Mouse (Mus musculus) brown adipose tissue, adult 24 weeks (tissue): ENCODE data around the gene Trpc1. TPM values are rescaled to one million over a fixed set of nuclear protein-coding genes. Genes with fewer than 3 reads are reported as not detected.

Source experiments
- H3K27ac ChIP-seq: fragments of 200-500 bp; replicated peaks from 2 replicates; pipeline ENCODE4 v1.5.1; 2012; ENCODE audit warnings: low read depth, mild to moderate bottlenecking, low read length
- H3K4me1 ChIP-seq: fragments of 200-500 bp; 2 replicates; pipeline ENCODE4 v1.6.1; 2012; ENCODE audit warnings: low read length, mixed read lengths; ENCODE audit not compliant: control insufficient read depth, insufficient read depth, insufficient read length
- H3K4me3 ChIP-seq: fragments of 200-500 bp; 2 replicates; pipeline ENCODE4 v1.5.1; 2012; ENCODE audit warnings: low read depth, mild to moderate bottlenecking, low read length, moderate library complexity; ENCODE audit not compliant: insufficient read depth
- polyA plus RNA-seq: library from polyadenylated mRNA; stranded (reverse); fragments of >200 nt; gene quantifications from 2 replicates; pipeline ENCODE4 v1.2.4, GENCODE M21; 2012; ENCODE audit not compliant: missing spikeins, insufficient read depth, insufficient read length

Gene Trpc1
- polyA plus RNA-seq, 1 experiment = 0.99 TPM

GRCm38 (mm10) chr9:95680691-95681090 is 69.5 kb downstream of the Trpc1 start:
- no peak overlapping the region for H3K27ac ChIP-seq
- H3K4me3 ChIP-seq = no peak overlapping the region
- no peaks in the 10 kb centered on the region for H3K4me1 ChIP-seq

- Histone ChIP-seq H3K27ac (no peak overlapping the region), H3K4me3 (no peak overlapping the region), H3K4me1 (no peaks in the 10 kb centered on the region; the same call in 1 of the 2 replicates)
Measured at GRCm38 (mm10) chr9:95679966-95680365, 70.2 kb downstream of the Trpc1 start.

- Histone ChIP-seq H3K27ac (no peak overlapping the region), H3K4me3 (no peak overlapping the region), H3K4me1 (no peaks in the 10 kb centered on the region; the same call in 1 of the 2 replicates)
Measured at GRCm38 (mm10) chr9:95676021-95676420, 74.2 kb downstream of the Trpc1 start.

- Histone ChIP-seq H3K4me3 (peak overlapping the region; percentile 41), H3K4me1 (no peaks in the 10 kb centered on the region; the same call in 1 of the 2 replicates), H3K27ac (0 out of 2 replicates have a peak overlapping the region, but pooled peaks have one; percentile 19)
Measured at GRCm38 (mm10) chr9:95675064-95675699, 75.0 kb downstream of the Trpc1 start.

- no peak overlapping the region for H3K27ac ChIP-seq
- no peak overlapping the region for H3K4me3 ChIP-seq
- H3K4me1 ChIP-seq = no peaks in the 10 kb centered on the region; the same call in 1 of the 2 replicates
Measured at GRCm38 (mm10) chr9:95672760-95673159, 77.4 kb downstream of the Trpc1 start.

DNA sequence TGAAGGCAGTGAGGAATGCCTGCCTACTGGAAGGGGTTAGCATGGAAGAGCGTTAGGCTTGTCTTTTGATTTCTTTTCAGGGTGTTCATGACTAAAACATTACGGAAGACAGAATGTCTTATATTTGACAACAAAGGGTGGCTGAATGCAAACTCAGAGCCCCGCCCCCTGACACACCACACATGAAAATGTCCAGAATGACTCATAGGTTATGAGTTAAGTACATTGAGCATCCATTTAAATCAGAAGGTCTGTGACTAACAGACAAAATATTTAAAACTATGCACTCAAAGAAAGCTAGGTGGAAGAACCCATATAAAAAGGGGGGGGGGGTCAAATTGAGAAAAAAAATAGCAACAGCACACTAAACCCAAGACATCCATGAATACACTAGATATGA is 77.8 kb downstream of the Trpc1 start:
- Histone ChIP-seq H3K4me1 (no peaks in the 10 kb centered on the region; the same call in 1 of the 2 replicates), H3K27ac (no peak overlapping the region), H3K4me3 (no peak overlapping the region)

- Histone ChIP-seq H3K27ac (no peak overlapping the region), H3K4me1 (no peaks in the 10 kb centered on the region), H3K4me3 (no peak overlapping the region)
Measured at GRCm38 (mm10) chr9:95668306-95668705, 81.9 kb downstream of the Trpc1 start.

GRCm38 (mm10) chr9:95667836-95668235 is 82.3 kb downstream of the Trpc1 start:
- Histone ChIP-seq H3K27ac (no peak overlapping the region), H3K4me3 (no peak overlapping the region), H3K4me1 (no peaks in the 10 kb centered on the region)

- Histone ChIP-seq H3K27ac (no peak overlapping the region), H3K4me1 (no peaks in the 10 kb centered on the region), H3K4me3 (no peak overlapping the region)
Measured at GRCm38 (mm10) chr9:95665835-95666234, 84.3 kb downstream of the Trpc1 start.

GRCm38 (mm10) chr9:95664290-95664989 is 85.7 kb downstream of the Trpc1 start:
- no peak overlapping the region for H3K4me3 ChIP-seq
- no peak overlapping the region for H3K27ac ChIP-seq
- H3K4me1 ChIP-seq = no peaks in the 10 kb centered on the region

GRCm38 (mm10) chr9:95657941-95658340 is 92.2 kb downstream of the Trpc1 start:
- peak overlapping the region; percentile 15; the same call in 1 of the 2 replicates for H3K27ac ChIP-seq
- H3K4me3 ChIP-seq = no peak overlapping the region

More at GRCm38 (mm10) chr9:95657941-95658340, 92.2 kb downstream of the Trpc1 start:
- H3K4me1 ChIP-seq = 0 out of 2 replicates have a peak, but pooled peaks cover 3% of the 10 kb centered on the region

Other genes starting within 250 kb of the Trpc1 start
- gene U2surp, start 238.4 kb downstream of the Trpc1 start, polyA plus RNA-seq = 29.8 and 33.4 TPM in 2 replicates
- gene Paqr9, start 190.7 kb downstream of the Trpc1 start, polyA plus RNA-seq = 26.8 and 39.3 TPM in 2 replicates
- 4.9 and 12.2 TPM in 2 replicates for gene Pcolce2, start 112.8 kb downstream of the Trpc1 start, polyA plus RNA-seq
- not detected in 2 replicates for gene Pls1, start 94.9 kb upstream of the Trpc1 start, polyA plus RNA-seq
- gene Atr, start 107.2 kb upstream of the Trpc1 start, polyA plus RNA-seq = 3.9 and 5.4 TPM in 2 replicates
- 5.9 and 8.0 TPM in 2 replicates for gene Xrn1, start 204.4 kb upstream of the Trpc1 start, polyA plus RNA-seq